Mouse (Mus musculus) intestine, postnatal 0 days (tissue): ENCODE measurements around the gene 4930512M02Rik. TPM values are rescaled to one million over a fixed set of nuclear protein-coding genes. Genes with fewer than 3 reads are reported as not detected.

Experiments
- ATAC-seq: fragments of 200-750 bp; cut with Nextera tagmentation; 2 replicates; pipeline ENCODE4 v1.8.0; 2017; ENCODE audit warnings: mild to moderate bottlenecking, moderate TSS enrichment, moderate library complexity
- H3K27ac ChIP-seq: fragments of 300-500 bp; sonication (generic); 2 replicates; pipeline ENCODE4 v1.5.1; 2014; ENCODE audit warnings: mild to moderate bottlenecking, low read depth, low read length, moderate library complexity
- H3K27me3 ChIP-seq: fragments of 300-500 bp; sonication (generic); replicated peaks from 2 replicates; pipeline ENCODE4 v1.6.1; 2014; ENCODE audit warnings: low read length, mixed read lengths; ENCODE audit not compliant: control insufficient read depth, insufficient read depth
- H3K36me3 ChIP-seq: fragments of 300-500 bp; sonication (generic); 2 replicates; pipeline ENCODE4 v1.6.1; 2014; ENCODE audit warnings: mild to moderate bottlenecking, moderate library complexity; ENCODE audit not compliant: control insufficient read depth, insufficient read depth
- H3K4me1 ChIP-seq: fragments of 300-500 bp; sonication (generic); replicated peaks from 2 replicates; pipeline ENCODE4 v1.6.1; 2014; ENCODE audit warnings: antibody characterized with exemption, low read length, mixed read lengths; ENCODE audit not compliant: control insufficient read depth, insufficient read depth
- H3K4me2 ChIP-seq: fragments of 300-500 bp; sonication (generic); replicated peaks from 2 replicates; pipeline ENCODE4 v1.6.1; 2014; ENCODE audit warnings: low read depth, mild to moderate bottlenecking, moderate library complexity
- H3K4me3 ChIP-seq: fragments of 300-500 bp; sonication (generic); 2 replicates; pipeline ENCODE4 v1.5.1; 2014; ENCODE audit warnings: low read depth, low read length
- H3K9ac ChIP-seq: fragments of 300-500 bp; sonication (generic); 2 replicates; pipeline ENCODE4 v1.6.1; 2014; ENCODE audit warnings: mild to moderate bottlenecking, low read depth, low read length
- H3K9me3 ChIP-seq: fragments of 300-500 bp; sonication (generic); 2 replicates; pipeline ENCODE4 v1.6.1; 2016; ENCODE audit warnings: mixed run types; ENCODE audit not compliant: control insufficient read depth
- CTCF ChIP-seq: sonication (generic); IDR thresholded peaks from 2 replicates; pipeline ENCODE4 v1.5.1; 2016; ENCODE audit warnings: low read depth, mild to moderate bottlenecking, control low read depth, antibody characterized with exemption, moderate library complexity
- WGBS: fragments of 180-500 bp; shearing (Covaris S2); extraction: QIAGEN DNeasy Blood & Tissue Kit; methylation state at CpG from one replicate; pipeline ENCODE4 v1.1.7; 2014; 5-methylcytosine and 5-hydroxymethylcytosine counted together
- polyA plus RNA-seq: library from polyadenylated mRNA; unstranded; fragments of >200 nt; fragmentation: Nextera tagmentation; extraction: Ambion mirVana; gene quantifications from 2 replicates; pipeline ENCODE4 v1.2.1, GENCODE M21; 2015

4930512M02Rik gene
- polyA plus RNA-seq, 1 experiment from 2014 or later = not detected

DNA sequence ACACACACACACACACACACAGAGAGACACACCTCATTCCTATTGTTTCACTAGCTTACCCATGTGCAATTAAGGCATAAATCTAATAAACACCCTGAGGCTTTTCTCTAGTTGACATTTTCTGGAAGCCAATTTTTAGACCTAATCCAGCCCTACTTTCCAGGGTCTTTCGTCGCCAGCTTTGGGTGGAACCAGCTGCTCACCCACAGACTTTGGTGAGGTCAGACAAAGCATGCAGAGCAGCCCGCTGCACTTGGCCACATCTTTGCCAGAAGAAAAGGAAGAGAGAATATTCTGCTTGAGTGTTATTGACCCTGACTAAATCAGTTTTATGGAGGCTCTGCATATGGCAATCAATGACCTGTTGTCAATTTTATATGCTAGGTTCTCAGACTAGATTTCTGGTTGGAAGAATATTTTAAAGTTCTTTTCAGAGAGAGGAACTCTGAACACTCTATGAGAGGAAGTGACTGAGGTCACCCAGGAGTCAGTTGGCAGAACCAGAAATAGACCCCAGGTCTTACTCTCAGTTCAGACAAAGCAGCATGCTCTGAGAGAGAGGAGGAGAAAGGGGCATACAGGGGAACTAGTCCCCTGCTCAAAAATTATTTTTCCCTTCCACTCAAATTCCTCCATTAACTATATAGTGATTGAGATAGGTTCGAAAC, 39.8 kb upstream of the 4930512M02Rik start:
- H3K27me3 ChIP-seq = no peaks in the 10 kb centered on the region
- no peak for ATAC-seq
- H3K4me1 ChIP-seq = no peaks in the 10 kb centered on the region
- no peak for TF ChIP-seq CTCF
- no peaks in the 10 kb centered on the region for H3K36me3 ChIP-seq
- 85% methylated on average over 4 of the region's 4 CpGs for WGBS
- no peaks in the 10 kb centered on the region for H3K9me3 ChIP-seq
- no peak overlapping the region for H3K4me2 ChIP-seq
- H3K4me3 ChIP-seq = no peak overlapping the region
- no peak overlapping the region for H3K27ac ChIP-seq
- H3K9ac ChIP-seq = no peak overlapping the region

DNA sequence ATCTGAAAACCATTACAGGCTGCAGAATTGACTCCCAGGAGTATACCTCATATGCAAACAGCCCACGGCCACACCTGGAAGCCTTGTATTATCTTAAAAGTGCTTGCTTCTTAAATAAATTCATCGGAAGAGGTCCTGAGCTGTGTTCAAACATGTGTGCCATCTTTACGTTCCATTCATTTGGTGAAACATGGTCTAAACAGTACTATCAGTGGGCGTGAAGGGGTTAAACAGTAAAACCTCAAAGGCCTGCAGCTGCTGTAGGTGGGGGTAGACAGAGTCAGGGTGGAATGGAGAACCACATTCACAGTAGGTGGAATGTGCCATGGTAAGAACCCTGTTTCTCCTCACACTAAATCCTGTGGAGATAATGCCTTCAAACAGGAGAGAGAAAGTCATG, 33.0 kb upstream of the 4930512M02Rik start:
- no peak for ATAC-seq
- Histone ChIP-seq H3K4me2 (no peak overlapping the region), H3K27ac (no peak overlapping the region), H3K27me3 (no peaks in the 10 kb centered on the region), H3K9me3 (no peaks in the 10 kb centered on the region), H3K4me1 (no peaks in the 10 kb centered on the region), H3K4me3 (no peak overlapping the region), H3K9ac (no peak overlapping the region), H3K36me3 (no peaks in the 10 kb centered on the region)
- WGBS = 80% methylated on average over 4 of the region's 4 CpGs
- no peak for TF ChIP-seq CTCF

DNA sequence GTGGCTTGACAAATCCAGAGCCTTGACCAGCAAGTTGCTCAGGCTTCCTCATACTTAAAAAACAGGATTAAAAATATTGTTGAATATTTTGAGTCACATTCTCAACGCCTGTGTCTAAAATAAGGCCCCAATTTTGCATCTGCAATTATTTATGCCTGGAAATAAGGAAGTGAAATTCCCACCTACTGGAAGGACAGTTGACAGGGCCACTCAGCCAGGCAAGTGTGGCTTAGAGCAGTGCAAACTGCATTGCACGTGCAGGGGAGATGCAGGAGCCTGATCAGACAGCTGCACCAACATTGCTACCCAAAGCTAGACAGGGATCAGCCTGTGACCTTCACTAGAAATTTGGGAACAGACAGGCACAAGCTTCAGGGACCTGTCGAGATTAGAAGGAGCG, 31.2 kb upstream of the 4930512M02Rik start:
- H3K36me3 ChIP-seq = no peaks in the 10 kb centered on the region
- no peak for TF ChIP-seq CTCF
- 72% methylated on average over 4 of the region's 4 CpGs for WGBS
- no peaks in the 10 kb centered on the region for H3K9me3 ChIP-seq
- no peak overlapping the region for H3K4me3 ChIP-seq
- no peak for ATAC-seq
- no peak overlapping the region for H3K9ac ChIP-seq
- no peak overlapping the region for H3K4me2 ChIP-seq
- H3K4me1 ChIP-seq = no peaks in the 10 kb centered on the region
- no peak overlapping the region for H3K27ac ChIP-seq
- H3K27me3 ChIP-seq = no peaks in the 10 kb centered on the region

DNA sequence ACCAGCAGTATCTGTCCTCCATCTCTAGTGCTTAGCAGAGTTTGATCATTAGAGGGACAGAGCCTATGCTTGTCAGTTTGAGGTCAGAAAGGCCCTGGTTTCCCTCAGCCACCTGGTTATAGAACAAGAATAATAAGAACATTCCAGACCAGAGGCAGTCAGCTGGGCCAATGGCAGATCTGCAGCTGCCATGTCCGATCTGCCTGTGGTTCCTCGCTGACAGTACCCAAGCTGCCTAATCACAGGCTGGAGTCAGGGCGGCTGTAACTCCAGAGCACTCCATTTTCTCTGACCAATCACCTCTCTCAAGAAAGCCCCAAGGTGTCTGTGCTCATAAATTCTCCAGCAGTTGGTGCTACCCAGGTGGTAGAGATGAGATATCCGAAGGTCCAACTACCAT, 30.0 kb upstream of the 4930512M02Rik start:
- no peak for ATAC-seq
- 78% methylated on average over 4 of the region's 4 CpGs for WGBS
- no peak overlapping the region for H3K4me3 ChIP-seq
- no peaks in the 10 kb centered on the region for H3K9me3 ChIP-seq
- H3K4me1 ChIP-seq = no peaks in the 10 kb centered on the region
- H3K27me3 ChIP-seq = no peaks in the 10 kb centered on the region
- H3K9ac ChIP-seq = no peak overlapping the region
- H3K36me3 ChIP-seq = no peaks in the 10 kb centered on the region
- no peak for TF ChIP-seq CTCF
- no peak overlapping the region for H3K4me2 ChIP-seq
- no peak overlapping the region for H3K27ac ChIP-seq

DNA sequence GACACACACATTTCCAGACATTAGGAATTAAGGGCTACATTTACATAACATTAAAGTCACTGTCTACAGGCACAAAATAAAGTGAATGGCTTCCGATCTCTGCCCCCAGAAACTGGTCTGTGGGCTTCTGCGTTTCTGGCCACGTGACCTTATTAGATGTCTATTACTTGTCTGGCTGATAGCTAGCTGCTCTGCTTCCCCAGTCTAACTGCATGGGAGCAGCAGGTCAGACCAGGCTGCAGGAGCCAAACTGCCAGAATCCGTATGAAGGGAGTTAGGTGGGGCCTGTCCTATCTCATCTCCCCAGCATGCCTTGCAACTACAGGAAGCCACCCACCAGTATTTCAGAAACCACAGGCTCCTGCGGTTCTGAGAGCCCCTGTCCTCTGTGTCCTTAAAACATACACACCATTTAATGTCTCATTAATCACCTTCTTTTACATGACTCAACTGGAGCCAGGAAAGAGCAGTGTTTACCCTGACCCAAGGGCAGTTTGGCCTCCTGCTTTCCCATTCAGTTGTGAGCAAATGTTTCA, 29.4 kb upstream of the 4930512M02Rik start:
- Histone ChIP-seq H3K9me3 (no peaks in the 10 kb centered on the region), H3K4me1 (no peaks in the 10 kb centered on the region), H3K4me3 (no peak overlapping the region), H3K4me2 (no peak overlapping the region), H3K36me3 (no peaks in the 10 kb centered on the region), H3K27ac (no peak overlapping the region), H3K27me3 (no peaks in the 10 kb centered on the region), H3K9ac (no peak overlapping the region)
- no peak for ATAC-seq
- TF ChIP-seq CTCF = no peak
- 41% methylated on average over 5 of the region's 5 CpGs for WGBS

DNA sequence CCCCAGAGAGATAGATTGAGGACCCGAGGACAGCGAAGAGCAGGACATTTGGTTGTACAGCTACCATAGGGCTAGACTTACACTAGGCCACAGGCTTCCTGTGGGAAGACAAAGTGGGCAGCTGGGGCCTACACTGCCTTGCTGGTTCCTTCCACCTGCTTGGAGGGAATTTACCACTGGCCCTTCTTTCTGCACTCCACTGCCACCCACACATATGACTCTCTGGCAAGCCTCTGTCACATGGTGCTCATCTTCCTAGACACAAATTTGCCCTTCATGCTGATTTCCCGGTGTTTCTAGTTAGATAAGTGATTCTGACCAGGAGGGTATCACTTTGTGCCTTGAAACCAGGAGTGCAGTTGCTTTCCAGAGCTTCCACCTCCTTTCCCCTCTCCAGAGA, 28.8 kb upstream of the 4930512M02Rik start:
- Histone ChIP-seq H3K4me2 (no peak overlapping the region), H3K36me3 (no peaks in the 10 kb centered on the region), H3K9ac (no peak overlapping the region), H3K9me3 (no peaks in the 10 kb centered on the region), H3K27ac (no peak overlapping the region), H3K4me1 (no peaks in the 10 kb centered on the region), H3K27me3 (no peaks in the 10 kb centered on the region), H3K4me3 (no peak overlapping the region)
- 77% methylated on average over 3 of the region's 3 CpGs for WGBS
- no peak for TF ChIP-seq CTCF
- ATAC-seq = no peak
